Mouse (Mus musculus): ENCODE measurements at regions not wholly inside any gene's neighbourhood (a gene's known extent, or its start where the extent isn't known, plus 50 kb on each side); places are given as distances from the start of the nearest gene placed in this dataset.
"Not testable (repeated sequence)": the region's sequence is repeated elsewhere in the genome, so short reads cannot be mapped to it uniquely, and the experiment has no call there.

- peak overlapping the region; percentile 64 for H3K27ac ChIP-seq
- no peaks in the 10 kb centered on the region for H3K36me3 ChIP-seq
- peak; percentile 75 for DNase-seq (ENCODE audit: low spot score)
- peak overlapping the region; percentile 23 for H3K4me3 ChIP-seq
- no peaks in the 10 kb centered on the region for H3K9me3 ChIP-seq
- H3K4me1 ChIP-seq (replicated peaks): peaks cover 56% of the 10 kb centered on the region
- H3K27me3 ChIP-seq (ENCODE audit: insufficient read depth, poor library complexity, severe bottlenecking): peaks cover 78% of the 10 kb centered on the region
- WGBS: 5% methylated on average over 13 of the region's 13 CpGs
These were observed 155.4 kb downstream of the Kif26a start for GRCm38 (mm10) chr12:112301411-112301891.

GRCm38 (mm10) chr12:112301929-112302328 lies 155.9 kb downstream of the Kif26a start:
- peaks cover 51% of the 10 kb centered on the region for H3K4me1 ChIP-seq (replicated peaks)
- H3K27ac ChIP-seq: peak overlapping the region; percentile 69
- no peaks in the 10 kb centered on the region for H3K9me3 ChIP-seq
- H3K27me3 ChIP-seq (ENCODE audit: insufficient read depth, poor library complexity, severe bottlenecking): peaks cover 82% of the 10 kb centered on the region
- no peak for DNase-seq (ENCODE audit: low spot score)
- no peaks in the 10 kb centered on the region for H3K36me3 ChIP-seq
- H3K4me3 ChIP-seq: peak overlapping the region; percentile 23
- WGBS: 12% methylated on average over 8 of the region's 8 CpGs

GRCm38 (mm10) chr12:112306208-112306607 lies 160.2 kb downstream of the Kif26a start:
- 71% methylated on average over 7 of the region's 7 CpGs for WGBS
- no peak for DNase-seq (ENCODE audit: low spot score)
- peaks cover 49% of the 10 kb centered on the region for H3K27me3 ChIP-seq (ENCODE audit: insufficient read depth, poor library complexity, severe bottlenecking)

GRCm38 (mm10) chr12:112308016-112308415 lies 162.0 kb downstream of the Kif26a start:
- peaks cover 37% of the 10 kb centered on the region for H3K27me3 ChIP-seq (ENCODE audit: insufficient read depth, poor library complexity, severe bottlenecking)
- H3K4me1 ChIP-seq (replicated peaks): peaks cover 27% of the 10 kb centered on the region
- no peaks in the 10 kb centered on the region for H3K9me3 ChIP-seq
- H3K36me3 ChIP-seq: no peaks in the 10 kb centered on the region
- no peak overlapping the region for H3K4me3 ChIP-seq
- DNase-seq (ENCODE audit: low spot score): no peak
- H3K27ac ChIP-seq: no peak overlapping the region

More at GRCm38 (mm10) chr12:112306208-112306607, 160.2 kb downstream of the Kif26a start:
- Histone ChIP-seq H3K4me1 (replicated peaks) (peaks cover 40% of the 10 kb centered on the region), H3K9me3 (no peaks in the 10 kb centered on the region), H3K27ac (no peak overlapping the region), H3K36me3 (no peaks in the 10 kb centered on the region), H3K4me3 (no peak overlapping the region)

- Histone ChIP-seq H3K27me3 (ENCODE audit: insufficient read depth, poor library complexity, severe bottlenecking) (peaks cover 28% of the 10 kb centered on the region), H3K4me1 (replicated peaks) (peaks cover 24% of the 10 kb centered on the region)
- H3K4me3 ChIP-seq; H3K27ac ChIP-seq; DNase-seq (ENCODE audit: low spot score); H3K36me3 ChIP-seq; H3K9me3 ChIP-seq: not testable (repeated sequence)
- WGBS: 90% methylated on average over 13 of the region's 13 CpGs
These were observed 163.1 kb downstream of the Kif26a start for GRCm38 (mm10) chr12:112309096-112309495.

GRCm38 (mm10) chr12:112309781-112310180 lies 163.8 kb downstream of the Kif26a start:
- H3K36me3 ChIP-seq: no peaks in the 10 kb centered on the region
- H3K9me3 ChIP-seq: no peaks in the 10 kb centered on the region
- H3K27me3 ChIP-seq (ENCODE audit: insufficient read depth, poor library complexity, severe bottlenecking): peaks cover 24% of the 10 kb centered on the region
- peaks cover 24% of the 10 kb centered on the region for H3K4me1 ChIP-seq (replicated peaks)
- 91% methylated on average over 10 of the region's 10 CpGs for WGBS
- H3K4me3 ChIP-seq: no peak overlapping the region
- DNase-seq (ENCODE audit: low spot score): no peak
- no peak overlapping the region for H3K27ac ChIP-seq

- Histone ChIP-seq H3K36me3 (no peaks in the 10 kb centered on the region), H3K9me3 (peaks cover 6% of the 10 kb centered on the region), H3K27ac (peak overlapping the region; percentile 17), H3K27me3 (ENCODE audit: insufficient read depth, poor library complexity, severe bottlenecking) (peaks cover 19% of the 10 kb centered on the region), H3K4me3 (no peak overlapping the region), H3K4me1 (replicated peaks) (peaks cover 20% of the 10 kb centered on the region)
- WGBS: 85% methylated on average over 10 of the region's 10 CpGs
- DNase-seq (ENCODE audit: low spot score): no peak
These were observed 164.7 kb downstream of the Kif26a start for GRCm38 (mm10) chr12:112310661-112311060.

- 88% methylated on average over 5 of the region's 5 CpGs for WGBS
- peaks cover 9% of the 10 kb centered on the region for H3K9me3 ChIP-seq
These were observed 168.8 kb downstream of the Kif26a start for GRCm38 (mm10) chr12:112314781-112315180.

GRCm38 (mm10) chr12:112317191-112317590 lies 171.2 kb downstream of the Kif26a start:
- peaks cover 14% of the 10 kb centered on the region for H3K4me1 ChIP-seq (replicated peaks)
- no peak overlapping the region for H3K4me3 ChIP-seq
- WGBS: 92% methylated on average over 9 of the region's 9 CpGs
- H3K27me3 ChIP-seq (ENCODE audit: insufficient read depth, poor library complexity, severe bottlenecking): peaks cover 20% of the 10 kb centered on the region; the same call in 1 of the 2 replicates
- H3K36me3 ChIP-seq: no peaks in the 10 kb centered on the region
- H3K27ac ChIP-seq: no peak overlapping the region
- H3K9me3 ChIP-seq: peaks cover 9% of the 10 kb centered on the region
- DNase-seq (ENCODE audit: low spot score): no peak

More at GRCm38 (mm10) chr12:112314781-112315180, 168.8 kb downstream of the Kif26a start:
- Histone ChIP-seq H3K36me3 (no peaks in the 10 kb centered on the region), H3K27me3 (ENCODE audit: insufficient read depth, poor library complexity, severe bottlenecking) (peaks cover 25% of the 10 kb centered on the region), H3K4me1 (replicated peaks) (peaks cover 31% of the 10 kb centered on the region), H3K27ac (no peak overlapping the region), H3K4me3 (no peak overlapping the region)
- no peak for DNase-seq (ENCODE audit: low spot score)

- 75% methylated on average over 5 of the region's 5 CpGs for WGBS
- Histone ChIP-seq H3K4me1 (replicated peaks) (peaks cover 13% of the 10 kb centered on the region), H3K4me3 (no peak overlapping the region)
These were observed 170.8 kb upstream of the A530016L24Rik start for GRCm38 (mm10) chr12:112318461-112318860.

GRCm38 (mm10) chr12:112322196-112322595 lies 167.1 kb upstream of the A530016L24Rik start:
- no peaks in the 10 kb centered on the region for H3K9me3 ChIP-seq
- no peak overlapping the region for H3K4me3 ChIP-seq
- H3K36me3 ChIP-seq: no peaks in the 10 kb centered on the region
- H3K27me3 ChIP-seq (ENCODE audit: insufficient read depth, poor library complexity, severe bottlenecking): peaks cover 44% of the 10 kb centered on the region
- peaks cover 20% of the 10 kb centered on the region for H3K4me1 ChIP-seq (replicated peaks)
- no peak overlapping the region for H3K27ac ChIP-seq
- DNase-seq (ENCODE audit: low spot score): no peak
- WGBS: 77% methylated on average over 2 of the region's 2 CpGs

More at GRCm38 (mm10) chr12:112318461-112318860, 170.8 kb upstream of the A530016L24Rik start:
- DNase-seq (ENCODE audit: low spot score): no peak
- Histone ChIP-seq H3K27me3 (ENCODE audit: insufficient read depth, poor library complexity, severe bottlenecking) (peaks cover 25% of the 10 kb centered on the region; the same call in 1 of the 2 replicates), H3K27ac (peak overlapping the region; percentile 29; the same call in 1 of the 2 replicates), H3K36me3 (no peaks in the 10 kb centered on the region), H3K9me3 (peaks cover 9% of the 10 kb centered on the region)

GRCm38 (mm10) chr12:112327411-112327810 lies 161.8 kb upstream of the A530016L24Rik start:
- Histone ChIP-seq H3K27ac (no peak overlapping the region), H3K4me1 (replicated peaks) (peaks cover 55% of the 10 kb centered on the region)

GRCm38 (mm10) chr12:112328809-112329575 lies 160.3 kb upstream of the A530016L24Rik start:
- no peaks in the 10 kb centered on the region for H3K9me3 ChIP-seq
- H3K27ac ChIP-seq: peak overlapping the region; percentile 89
- H3K4me3 ChIP-seq: peak overlapping the region; percentile 36; the same call in 1 of the 2 replicates
- H3K36me3 ChIP-seq: no peaks in the 10 kb centered on the region
- peaks cover 64% of the 10 kb centered on the region for H3K4me1 ChIP-seq (replicated peaks)
- WGBS: 26% methylated on average over 8 of the region's 8 CpGs
- peaks cover 70% of the 10 kb centered on the region for H3K27me3 ChIP-seq (ENCODE audit: insufficient read depth, poor library complexity, severe bottlenecking)
- DNase-seq (ENCODE audit: low spot score): peak; percentile 52

More at GRCm38 (mm10) chr12:112327411-112327810, 161.8 kb upstream of the A530016L24Rik start:
- whole genome bisulfite sequencing: 88% methylated on average over 8 of the region's 8 CpGs
- Histone ChIP-seq H3K27me3 (ENCODE audit: insufficient read depth, poor library complexity, severe bottlenecking) (peaks cover 70% of the 10 kb centered on the region), H3K9me3 (no peaks in the 10 kb centered on the region), H3K4me3 (no peak overlapping the region), H3K36me3 (no peaks in the 10 kb centered on the region)
- no peak for DNase-seq (ENCODE audit: low spot score)

All from hindbrain, embryonic 10.5 days (tissue).